Mouse (Mus musculus): Measurements from ENCODE around the gene Bpifa1.

- no peak for TF ChIP-seq CTCF (IDR thresholded peaks at IDR 0.05; ENCODE audit: insufficient read depth, low read length)
- no peak for TF ChIP-seq POLR2A (IDR thresholded peaks at IDR 0.05; ENCODE audit: borderline replicate concordance, extremely low read depth, low read depth, low read length)
Measured at GRCm38 (mm10) chr2:154097734-154098133, 44.9 kb upstream of the Bpifa1 start.

Measured in lung, adult 2 months (tissue).